Mouse (Mus musculus) 416B (cell line): ENCODE results near the gene Cd47.
"Not testable (repeated sequence)": the region's sequence is repeated elsewhere in the genome, so short reads cannot be mapped to it uniquely, and the experiment has no call there.

Experiments used
- DNase-seq: peaks from one replicate; pipeline ENCODE4 v3.0.0; 2011; ENCODE audit warnings: low read depth

Cd47 gene

GRCm38 (mm10) chr16:49787714-49788113 is 12.6 kb upstream of the Cd47 start:
- no peak for DNase-seq

GRCm38 (mm10) chr16:49790575-49791465 is 9.5 kb upstream of the Cd47 start:
- peak; percentile 60 for DNase-seq

- no peak for DNase-seq
Observed at GRCm38 (mm10) chr16:49792446-49792878, 7.9 kb upstream of the Cd47 start.

GRCm38 (mm10) chr16:49793596-49793995 is 6.7 kb upstream of the Cd47 start:
- DNase-seq: no peak

DNA sequence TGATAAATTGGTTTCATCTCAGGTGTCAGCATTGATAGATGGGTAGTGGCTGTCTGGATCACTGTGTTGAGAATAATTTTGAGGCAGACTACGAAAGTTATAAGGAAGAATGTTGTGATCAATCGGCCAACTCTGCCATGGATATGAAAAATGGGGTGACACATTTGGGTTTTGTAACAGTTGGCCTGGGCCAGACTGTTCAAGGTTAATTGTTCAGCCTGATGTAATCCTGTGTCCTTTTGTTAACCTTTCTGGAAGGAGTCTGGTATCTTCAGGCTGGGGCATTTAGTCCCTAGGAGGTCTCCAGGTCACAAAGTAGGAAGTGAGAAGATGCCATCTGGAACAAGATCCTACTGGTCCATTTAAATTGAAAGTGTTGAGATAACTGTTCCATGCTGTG is 4.1 kb upstream of the Cd47 start:
- no peak for DNase-seq

- DNase-seq: no peak
Observed at GRCm38 (mm10) chr16:49796954-49797353, 3.4 kb upstream of the Cd47 start.

- peak; percentile 92 for DNase-seq
Observed at GRCm38 (mm10) chr16:49798790-49799189, 1.5 kb upstream of the Cd47 start.

- DNase-seq: no peak
Observed at GRCm38 (mm10) chr16:49800996-49801395, 663 bp downstream of the Cd47 start.

- DNase-seq: no peak
Observed at GRCm38 (mm10) chr16:49801399-49801798, 1.1 kb downstream of the Cd47 start.

GRCm38 (mm10) chr16:49802993-49803392 is 2.7 kb downstream of the Cd47 start:
- DNase-seq: no peak

- no peak for DNase-seq
Observed at GRCm38 (mm10) chr16:49803932-49804461, 3.7 kb downstream of the Cd47 start.

GRCm38 (mm10) chr16:49806920-49807319 is 6.6 kb downstream of the Cd47 start:
- DNase-seq: no peak

GRCm38 (mm10) chr16:49807419-49807841 is 7.1 kb downstream of the Cd47 start:
- peak; percentile 93 for DNase-seq

DNA sequence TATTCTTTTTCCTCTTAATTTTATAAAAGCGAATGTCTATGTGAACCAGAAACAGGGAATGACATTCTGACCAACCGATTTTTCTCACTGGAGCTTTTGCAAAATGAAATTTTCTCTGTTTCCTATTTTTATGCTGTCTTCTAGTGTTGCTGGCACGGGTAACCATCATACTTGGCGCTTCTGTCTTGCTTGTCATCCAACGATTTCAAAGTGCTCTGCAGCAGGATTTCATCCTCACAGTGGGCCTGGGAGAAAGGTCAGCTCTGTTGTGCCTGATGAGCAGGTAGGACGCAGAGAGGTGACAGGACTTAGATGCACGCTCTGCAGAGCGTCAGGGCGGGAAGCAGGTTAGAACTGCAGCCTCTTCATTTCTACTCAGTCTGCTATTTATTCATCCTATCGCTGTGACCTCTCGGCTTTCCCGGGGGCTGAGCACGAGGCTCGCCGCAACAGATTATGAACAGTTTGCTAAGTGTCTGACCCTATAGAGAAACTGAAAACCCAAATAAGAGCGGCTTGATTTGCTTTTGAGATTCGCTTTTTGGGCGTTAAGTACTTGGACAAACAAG is 7.6 kb downstream of the Cd47 start:
- DNase-seq: no peak

GRCm38 (mm10) chr16:49811897-49812296 is 11.6 kb downstream of the Cd47 start:
- no peak for DNase-seq

DNA sequence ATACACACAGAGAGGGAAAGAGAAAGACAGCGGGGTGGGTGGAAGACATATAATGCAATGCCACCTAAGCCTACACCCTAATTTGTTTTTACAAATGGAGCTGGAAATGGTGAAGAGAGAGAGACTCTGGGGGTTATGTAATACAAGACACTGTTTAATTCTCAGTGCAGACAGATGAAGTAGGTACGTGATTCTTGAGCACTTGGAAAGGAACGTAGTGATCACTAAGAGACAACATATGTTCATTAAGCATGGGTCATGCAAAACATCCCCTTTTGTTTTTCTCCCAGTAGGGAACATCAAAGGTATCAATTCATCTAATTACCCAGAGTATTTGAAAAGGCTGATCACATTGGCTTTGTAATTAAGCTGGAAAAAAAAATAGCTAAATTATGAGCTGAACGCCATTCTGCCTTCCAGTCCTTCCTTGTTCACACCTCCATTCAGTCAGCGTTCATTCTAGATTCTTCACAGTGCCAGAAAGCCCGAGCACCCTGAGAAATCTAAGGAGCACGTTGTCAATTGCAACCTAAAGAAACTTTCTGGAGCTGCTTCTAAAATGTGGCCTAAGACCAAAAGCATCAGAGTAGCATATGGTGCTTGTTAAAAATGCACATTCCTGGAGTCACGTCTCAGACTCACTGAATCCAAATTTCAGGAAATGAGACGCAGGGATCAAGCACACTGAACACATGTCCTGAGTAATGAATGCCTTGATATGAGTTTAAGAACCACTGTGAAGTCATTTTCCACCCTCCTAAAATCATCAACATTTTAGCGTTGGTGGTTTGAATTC is 12.7 kb downstream of the Cd47 start:
- DNase-seq: no peak

DNA sequence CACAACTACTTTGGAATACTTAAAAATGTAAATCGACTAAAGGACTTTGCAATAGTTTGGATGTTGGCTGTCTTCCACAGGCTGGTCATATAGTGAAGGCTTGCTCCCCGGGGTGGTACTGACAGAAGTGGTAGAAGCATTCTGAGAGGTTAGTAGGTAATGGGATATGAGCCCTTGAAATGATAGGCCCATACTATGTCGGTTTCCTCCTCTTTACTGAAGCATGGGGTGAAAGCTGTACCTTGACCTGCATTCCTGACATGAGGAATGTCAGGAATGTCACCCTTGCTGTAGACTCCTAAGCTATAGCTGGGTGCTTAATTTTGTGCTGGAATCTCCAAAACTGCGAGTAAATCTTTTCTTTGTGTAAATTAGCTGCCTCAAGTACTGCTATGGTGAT is 14.1 kb downstream of the Cd47 start:
- DNase-seq: no peak

DNA sequence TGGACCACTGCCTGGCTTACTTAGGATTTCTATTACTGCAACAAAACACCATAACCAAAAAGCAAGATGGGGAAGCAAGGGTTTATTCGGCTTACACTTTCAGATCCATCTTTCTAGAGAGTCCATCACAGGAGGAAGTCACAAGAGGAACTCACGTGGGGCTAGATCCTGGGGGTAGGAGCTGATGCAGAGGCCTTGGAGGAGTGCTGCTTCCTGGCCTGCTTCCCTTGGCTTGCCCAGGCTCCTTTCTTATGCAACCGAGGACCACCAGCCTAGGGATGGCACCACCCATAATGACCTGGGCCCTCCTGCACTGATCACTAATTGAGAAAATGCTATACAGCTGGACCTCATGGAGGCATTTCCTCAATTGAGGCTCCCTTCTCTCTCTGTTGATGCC is 16.6 kb downstream of the Cd47 start:
- DNase-seq: no peak

DNA sequence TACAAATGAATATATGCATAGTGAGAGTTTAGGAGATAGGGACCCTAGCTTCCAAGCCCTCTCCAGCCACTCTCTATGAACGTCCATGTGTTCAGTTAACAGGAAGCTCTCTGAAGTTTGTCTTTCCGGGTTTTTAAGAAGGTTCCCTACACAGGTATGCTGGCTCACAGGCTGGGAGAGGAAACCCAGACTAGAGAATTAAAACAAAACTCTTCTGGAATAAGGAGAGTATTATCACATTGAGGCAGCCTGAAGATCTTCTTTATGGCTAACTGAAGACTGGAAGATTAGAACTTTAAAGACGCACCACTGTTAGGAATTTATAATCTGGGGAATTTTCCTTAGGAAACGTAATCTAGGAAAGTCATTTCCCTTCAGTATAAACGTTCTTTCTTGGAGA is 17.8 kb downstream of the Cd47 start:
- no peak for DNase-seq

GRCm38 (mm10) chr16:49818627-49819026 is 18.3 kb downstream of the Cd47 start:
- peak; percentile 78 for DNase-seq

DNA sequence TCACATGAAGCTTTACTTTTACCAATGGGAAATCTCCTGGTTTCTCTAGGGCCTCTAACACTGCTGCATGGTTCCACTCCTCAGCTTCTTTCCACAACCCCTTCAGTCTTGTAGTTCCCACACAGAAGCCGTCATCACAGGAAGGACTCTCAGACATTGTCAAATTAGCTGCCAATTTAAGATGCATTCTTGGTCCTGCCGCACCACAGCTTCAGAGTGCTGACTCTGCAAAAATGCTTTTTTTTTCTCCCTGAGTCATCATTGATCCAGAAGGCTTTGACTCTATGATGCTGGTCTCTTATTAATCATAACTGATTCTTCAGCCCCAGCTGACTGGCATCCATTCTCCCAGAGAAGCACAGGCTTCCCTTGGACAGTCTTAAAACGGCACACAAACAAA is 19.2 kb downstream of the Cd47 start:
- no peak for DNase-seq

DNA sequence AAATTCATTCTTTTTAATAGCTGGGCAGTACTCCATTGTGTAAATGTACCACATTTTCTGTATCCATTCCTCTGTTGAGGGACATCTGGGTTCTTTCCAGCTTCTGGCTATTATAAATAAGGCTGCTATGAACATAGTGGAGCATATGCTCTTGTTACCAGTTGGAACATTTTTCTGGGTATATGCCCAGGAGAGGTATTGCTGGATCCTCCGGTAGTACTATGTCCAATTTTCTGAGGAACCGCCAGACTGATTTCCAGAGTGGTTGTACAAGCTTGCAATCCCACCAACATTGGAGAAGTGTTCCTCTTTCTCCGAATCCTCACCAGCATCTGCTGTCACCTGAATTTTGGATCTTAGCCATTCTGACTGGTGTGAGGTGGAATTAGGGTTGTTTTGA is 30.6 kb downstream of the Cd47 start:
- not testable (repeated sequence) for DNase-seq
